Mouse (Mus musculus) lung, adult 2 months (tissue): ENCODE data around the gene Ghrhr. TPM values are rescaled to one million over a fixed set of nuclear protein-coding genes. Genes with fewer than 3 reads are reported as not detected.
A peak's percentile ranks its signal among the peaks of the same experiment; 100 is the strongest.

Experiments used
- DNase-seq: peaks from one replicate; pipeline ENCODE4 v3.0.0; 2022
- H3K4me1 ChIP-seq: fragments of 200-500 bp; 2 replicates; pipeline ENCODE4 v1.6.1; 2011; ENCODE audit warnings: low read length; ENCODE audit not compliant: control insufficient read depth, insufficient read depth
- H3K4me3 ChIP-seq: fragments of 200-500 bp; replicated peaks from 2 replicates; pipeline ENCODE3; 2011; ENCODE audit warnings: low read depth, mild to moderate bottlenecking, control low read depth, low read length; ENCODE audit errors: extremely low read depth
- CTCF ChIP-seq: fragments of 200-500 bp; IDR thresholded peaks from 2 replicates; pipeline ENCODE4 v1.5.1; 2011; ENCODE audit warnings: mild to moderate bottlenecking, low read length, control low read depth; ENCODE audit not compliant: insufficient read depth
- POLR2A ChIP-seq: fragments of 200-500 bp; IDR thresholded peaks from 2 replicates; pipeline ENCODE4 v1.6.1; 2011; ENCODE audit warnings: low read depth, mild to moderate bottlenecking, control low read depth, low read length, borderline replicate concordance; ENCODE audit errors: extremely low read depth
- WGBS: fragments of 180-500 bp; shearing (Covaris S2); methylation state at CpG from one replicate; pipeline ENCODE4 v1.1.7; 2018; 5-methylcytosine and 5-hydroxymethylcytosine counted together
- polyA plus RNA-seq: library from polyadenylated mRNA; depleted of rRNA; stranded (reverse); fragments of >200 nt; gene quantifications from 2 replicates; pipeline ENCODE4 v1.2.3, GENCODE M21; 2012

The Ghrhr gene
- polyA plus RNA-seq, 1 experiment = not detected

GRCm38 (mm10) chr6:55350383-55350952, 25.6 kb upstream of the Ghrhr start:
- Histone ChIP-seq H3K4me3 (no peak overlapping the region), H3K4me1 (no peaks in the 10 kb centered on the region)
- TF ChIP-seq CTCF = no peak
- TF ChIP-seq POLR2A = no peak
- DNase-seq = no peak
- 79% methylated on average over 6 of the region's 6 CpGs for WGBS

DNA sequence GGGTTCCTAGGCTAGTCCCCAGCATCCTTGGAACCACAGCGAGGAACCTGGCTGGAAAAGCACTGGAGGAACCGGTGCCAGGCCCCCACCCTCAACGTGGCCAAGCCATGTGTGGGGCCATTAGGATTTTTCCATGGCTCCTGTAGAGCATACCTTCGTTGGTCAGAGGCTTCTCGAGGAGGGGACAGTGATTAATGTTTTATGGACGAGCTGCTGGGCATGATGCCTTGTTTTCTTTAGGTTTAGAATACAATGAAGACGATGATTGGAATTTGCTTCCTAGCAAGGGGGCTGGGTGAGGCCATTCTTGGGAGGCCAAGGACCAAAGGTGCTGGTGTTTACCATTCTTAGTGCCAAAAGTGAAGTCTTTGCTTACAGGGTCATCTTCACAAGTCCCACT, 24.4 kb upstream of the Ghrhr start:
- TF ChIP-seq POLR2A = no peak
- TF ChIP-seq CTCF = no peak
- 59% methylated on average over 7 of the region's 7 CpGs for WGBS
- DNase-seq = no peak

GRCm38 (mm10) chr6:55353711-55354445, 22.2 kb upstream of the Ghrhr start:
- WGBS = 84% methylated on average over 12 of the region's 12 CpGs

More for the DNA sequence above, 24.4 kb upstream of the Ghrhr start:
- no peak overlapping the region for H3K4me3 ChIP-seq
- peaks cover 6% of the 10 kb centered on the region; the same call in 1 of the 2 replicates for H3K4me1 ChIP-seq

GRCm38 (mm10) chr6:55354456-55355117, 21.5 kb upstream of the Ghrhr start:
- 79% methylated on average over 4 of the region's 4 CpGs for WGBS
- TF ChIP-seq POLR2A (no peak), CTCF (no peak)
- H3K4me3 ChIP-seq = no peak overlapping the region
- DNase-seq = no peak
- peaks cover 10% of the 10 kb centered on the region for H3K4me1 ChIP-seq

More at GRCm38 (mm10) chr6:55353711-55354445, 22.2 kb upstream of the Ghrhr start:
- DNase-seq = no peak
- H3K4me3 ChIP-seq = no peak overlapping the region
- peaks cover 10% of the 10 kb centered on the region for H3K4me1 ChIP-seq
- no peak for TF ChIP-seq CTCF
- TF ChIP-seq POLR2A = no peak

GRCm38 (mm10) chr6:55355575-55355974, 20.5 kb upstream of the Ghrhr start:
- WGBS = 46% methylated on average over 7 of the region's 7 CpGs
- no peak for DNase-seq
- H3K4me3 ChIP-seq = no peak overlapping the region
- H3K4me1 ChIP-seq = peaks cover 10% of the 10 kb centered on the region
- TF ChIP-seq POLR2A (no peak), CTCF (no peak)

DNA sequence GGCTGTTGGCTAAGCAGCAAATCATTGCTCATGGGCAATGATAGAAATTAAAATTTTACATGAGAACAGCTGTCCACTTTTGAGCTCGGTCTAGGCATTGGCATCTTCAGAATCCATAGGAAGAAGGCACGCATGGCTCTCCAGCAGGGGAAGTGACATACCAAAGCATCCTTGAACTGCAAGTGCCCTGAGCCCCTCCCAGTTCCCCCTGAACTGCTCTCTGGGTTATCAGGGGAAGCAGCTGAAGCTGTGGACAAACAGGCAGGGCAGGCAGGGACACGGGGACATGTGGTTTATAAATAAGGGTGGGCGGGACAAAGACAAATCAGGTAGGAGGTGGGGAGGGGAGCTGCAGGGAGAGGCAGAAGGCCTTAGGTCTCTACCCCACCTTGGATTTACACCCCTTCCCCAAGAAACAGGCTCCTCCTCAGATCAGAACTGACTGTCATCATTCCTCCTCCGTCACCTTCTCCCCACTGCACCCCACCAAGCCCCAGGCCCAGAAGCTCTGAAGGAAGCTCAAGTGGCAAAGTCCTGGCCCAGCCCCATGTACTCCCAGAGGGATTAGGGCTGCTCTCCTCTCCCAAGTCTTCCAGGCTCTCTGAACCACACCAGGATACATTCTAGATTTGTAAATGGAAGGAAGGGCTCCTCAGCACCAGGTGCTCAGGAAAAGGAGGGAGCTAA, 19.9 kb upstream of the Ghrhr start:
- TF ChIP-seq CTCF (no peak), POLR2A (no peak)
- no peak for DNase-seq
- WGBS = 34% methylated on average over 5 of the region's 5 CpGs

DNA sequence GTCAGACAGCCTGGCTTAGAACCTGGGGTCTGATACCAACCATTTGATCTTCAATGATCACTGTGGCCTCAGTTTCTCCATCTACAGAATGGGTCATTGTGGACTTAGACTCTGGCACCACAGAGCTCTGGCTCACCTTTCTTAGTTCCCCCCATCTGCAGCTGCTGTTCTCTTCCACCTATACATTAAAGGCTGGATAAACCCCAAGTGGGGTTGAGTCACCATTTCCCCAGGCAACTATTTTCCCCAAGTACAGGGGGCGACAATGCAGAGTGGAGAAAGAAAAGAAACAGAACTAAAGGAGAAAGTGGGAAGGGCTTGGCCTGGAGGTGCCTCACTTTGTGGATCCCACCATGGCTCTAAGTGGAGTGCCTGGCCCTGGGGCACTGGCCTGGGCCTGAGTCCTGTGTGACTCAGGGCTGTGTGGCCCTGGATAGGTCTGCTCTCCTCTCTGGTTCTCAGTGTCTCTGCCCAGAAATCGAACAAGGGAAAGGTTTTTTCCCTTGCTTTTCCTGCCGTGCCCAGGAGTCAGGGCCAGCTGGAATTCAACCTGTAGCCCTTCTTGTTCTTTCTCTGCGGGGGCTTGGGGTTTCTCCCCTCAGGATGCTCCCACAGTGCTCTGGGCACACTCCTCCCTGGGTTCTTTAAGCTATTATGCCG, 19.0 kb upstream of the Ghrhr start:
- WGBS = 67% methylated on average over 5 of the region's 5 CpGs
- Histone ChIP-seq H3K4me1 (peaks cover 10% of the 10 kb centered on the region), H3K4me3 (no peak overlapping the region)
- no peak for TF ChIP-seq POLR2A
- no peak for DNase-seq

More for the DNA sequence above, 19.9 kb upstream of the Ghrhr start:
- H3K4me3 ChIP-seq = no peak overlapping the region
- H3K4me1 ChIP-seq = peaks cover 10% of the 10 kb centered on the region

GRCm38 (mm10) chr6:55357636-55358031, 18.5 kb upstream of the Ghrhr start:
- Histone ChIP-seq H3K4me3 (no peak overlapping the region), H3K4me1 (peaks cover 10% of the 10 kb centered on the region)
- 34% methylated on average over 6 of the region's 6 CpGs for WGBS
- no peak for TF ChIP-seq CTCF
- no peak for TF ChIP-seq POLR2A
- DNase-seq = no peak

GRCm38 (mm10) chr6:55358731-55359143, 17.4 kb upstream of the Ghrhr start:
- H3K4me1 ChIP-seq = peaks cover 10% of the 10 kb centered on the region
- no peak for DNase-seq
- TF ChIP-seq POLR2A = no peak
- TF ChIP-seq CTCF = peak; percentile 62
- H3K4me3 ChIP-seq = no peak overlapping the region
- WGBS = 22% methylated on average over 2 of the region's 2 CpGs
